Mouse (Mus musculus): ENCODE measurements around the gene Gapt.
"Not testable (repeated sequence)": the region's sequence is repeated elsewhere in the genome, so short reads cannot be mapped to it uniquely, and the experiment has no call there.

The Gapt gene

DNA sequence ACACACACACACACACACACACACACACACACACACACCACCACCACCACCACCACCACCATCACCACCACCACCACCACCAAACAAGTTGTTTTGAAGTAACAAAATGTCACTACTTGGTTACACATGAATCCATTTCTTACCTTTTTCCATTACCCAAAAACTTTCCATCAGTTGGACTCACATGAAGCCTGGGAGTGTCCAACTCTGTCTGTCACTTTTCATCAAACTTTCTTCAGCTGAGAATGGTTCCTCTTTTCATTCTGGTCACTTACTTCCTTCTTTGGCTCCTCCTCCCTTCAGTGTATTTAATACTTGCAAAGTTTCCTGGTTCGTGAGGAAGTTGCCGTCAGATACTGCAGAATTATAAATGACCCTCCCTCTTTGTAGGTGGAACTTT lies at the start of gene Gapt:
Gene Gapt (minus strand): TSS at position 259 of the 400 bp plus-strand sequence.
- no peak for DNase-seq (ENCODE audit: low spot score)

DNA sequence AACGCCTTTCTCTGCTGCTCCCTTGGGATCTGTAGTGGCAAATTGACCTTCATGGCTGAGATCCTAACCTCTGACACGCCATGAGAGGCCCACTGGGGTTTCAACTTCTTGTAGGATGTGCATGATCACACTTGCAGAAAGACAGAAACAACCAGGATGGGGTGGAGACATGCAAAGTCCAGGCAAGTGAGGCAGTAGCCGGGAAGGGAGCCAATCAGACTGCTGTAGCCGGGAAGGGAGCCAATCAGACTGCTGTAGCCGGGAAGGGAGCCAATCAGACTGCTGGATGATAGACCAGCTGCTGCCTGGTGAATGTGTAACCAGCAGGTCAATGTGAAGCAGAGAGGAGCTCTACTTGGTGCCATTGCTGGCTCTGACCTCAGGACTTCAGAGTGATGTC lies 49.2 kb upstream of the Gapt start:
- peak; percentile 37 for DNase-seq (ENCODE audit: low spot score)

DNA sequence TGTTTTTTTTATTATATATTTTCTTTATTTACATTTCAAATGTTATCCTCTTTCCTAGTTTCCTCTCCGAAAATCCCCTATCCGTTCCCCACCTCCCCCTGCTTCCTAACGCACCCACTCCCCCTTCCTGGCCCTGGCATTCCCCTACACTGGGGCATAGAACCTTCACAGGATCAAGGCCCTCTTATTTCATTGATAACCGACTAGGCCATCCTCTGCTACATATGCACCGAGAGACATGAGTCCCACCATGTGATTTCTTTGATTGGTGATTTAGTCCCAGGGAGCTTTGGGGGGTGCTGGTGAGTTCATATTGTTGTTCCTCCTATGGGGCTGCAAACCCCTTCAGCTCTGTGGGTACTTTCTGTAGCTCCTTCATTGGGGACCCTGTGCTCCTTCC lies 47.7 kb upstream of the Gapt start:
- not testable (repeated sequence) for DNase-seq (ENCODE audit: low spot score)

DNA sequence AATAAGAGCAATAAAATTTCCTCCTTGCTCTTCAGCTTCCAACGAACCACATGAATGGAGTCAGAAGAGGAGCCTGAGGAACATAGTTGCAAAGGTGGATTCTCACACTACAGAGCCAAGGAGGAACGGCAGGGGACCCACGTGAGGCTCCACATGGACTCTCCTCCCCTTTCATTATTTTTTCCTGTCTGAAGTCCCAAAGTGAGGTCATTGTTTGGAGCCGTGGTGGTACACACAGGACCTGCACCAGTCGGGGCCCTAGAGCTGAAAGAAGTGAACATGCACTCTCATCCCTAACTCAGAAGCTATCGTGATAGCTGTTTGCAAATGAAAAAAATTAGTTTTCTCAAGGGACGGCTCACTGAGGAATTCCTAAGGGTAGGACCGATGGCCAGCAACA lies 47.1 kb upstream of the Gapt start:
- no peak for DNase-seq (ENCODE audit: low spot score)

DNA sequence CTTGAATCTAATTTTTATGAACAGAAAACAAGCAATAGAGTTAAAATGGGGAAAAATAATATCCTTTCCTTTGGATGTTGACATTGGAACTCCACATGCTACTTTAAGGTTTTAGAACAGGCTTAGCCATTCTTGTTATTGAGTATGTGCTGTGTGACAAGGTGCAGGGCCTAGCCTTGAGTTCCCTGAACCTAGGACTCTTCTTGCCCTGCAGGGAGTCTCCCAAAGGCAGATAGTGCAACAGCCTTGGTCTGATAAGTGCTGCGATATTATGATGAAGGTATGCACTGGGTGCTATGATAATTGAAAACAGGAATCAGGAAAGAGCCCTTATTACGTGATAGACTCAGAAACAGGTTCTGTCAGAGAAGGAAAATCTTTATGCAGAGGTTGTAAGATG lies 44.9 kb upstream of the Gapt start:
- no peak for DNase-seq (ENCODE audit: low spot score)

DNA sequence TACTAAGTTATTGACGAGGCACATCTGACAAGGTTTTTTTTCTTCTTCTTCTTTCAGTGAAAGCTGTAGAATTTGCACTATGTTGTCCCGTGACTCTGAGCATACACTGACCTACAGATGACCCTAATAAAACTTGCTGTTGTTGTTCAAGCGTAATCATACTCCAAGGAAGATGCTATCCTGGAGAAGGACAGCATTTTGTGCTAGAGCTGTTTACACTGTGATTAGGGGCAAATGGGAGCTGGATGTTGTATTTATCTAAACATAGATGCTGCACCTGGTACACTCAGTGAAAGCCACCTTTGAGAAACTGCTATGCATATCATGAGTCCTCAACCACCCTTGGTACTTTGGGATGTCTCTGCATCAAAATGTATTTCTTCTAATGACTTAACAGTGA lies 44.4 kb upstream of the Gapt start:
- DNase-seq (ENCODE audit: low spot score): no peak

DNA sequence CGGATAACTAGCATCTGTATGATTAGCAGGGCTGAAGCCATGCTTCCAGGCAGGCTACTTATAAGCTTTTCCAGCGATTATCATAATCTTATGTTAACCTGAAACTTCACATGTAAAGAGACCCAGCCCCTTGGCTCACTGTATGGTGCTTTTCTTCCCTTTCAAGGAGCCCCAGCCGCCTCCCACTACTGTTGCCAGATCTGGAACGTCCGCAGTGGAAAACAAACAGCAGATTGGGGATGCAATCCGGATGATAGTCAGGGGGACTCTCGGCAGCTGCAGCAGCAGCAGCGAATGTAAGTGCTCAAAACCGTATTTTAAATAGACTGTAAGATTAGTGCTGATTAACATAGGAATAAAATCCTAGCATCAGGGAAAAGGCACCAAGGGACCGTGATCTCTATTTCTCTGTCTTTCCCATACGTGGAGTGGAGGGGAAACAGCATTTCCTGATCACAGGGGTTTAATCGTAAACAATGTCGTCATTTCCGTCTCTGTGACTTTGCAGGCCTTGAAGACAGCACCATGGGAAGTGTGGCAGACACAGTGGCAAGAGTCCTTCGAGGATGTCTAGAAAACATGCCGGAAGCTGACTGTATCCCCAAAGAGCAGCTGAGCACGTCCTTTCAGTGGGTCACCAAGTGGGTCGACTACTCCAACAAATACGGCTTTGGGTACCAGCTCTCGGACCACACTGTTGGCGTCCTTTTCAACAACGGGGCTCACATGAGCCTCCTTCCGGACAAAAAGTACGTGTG lies 41.7 kb upstream of the Gapt start:
- DNase-seq (ENCODE audit: low spot score): no peak

DNA sequence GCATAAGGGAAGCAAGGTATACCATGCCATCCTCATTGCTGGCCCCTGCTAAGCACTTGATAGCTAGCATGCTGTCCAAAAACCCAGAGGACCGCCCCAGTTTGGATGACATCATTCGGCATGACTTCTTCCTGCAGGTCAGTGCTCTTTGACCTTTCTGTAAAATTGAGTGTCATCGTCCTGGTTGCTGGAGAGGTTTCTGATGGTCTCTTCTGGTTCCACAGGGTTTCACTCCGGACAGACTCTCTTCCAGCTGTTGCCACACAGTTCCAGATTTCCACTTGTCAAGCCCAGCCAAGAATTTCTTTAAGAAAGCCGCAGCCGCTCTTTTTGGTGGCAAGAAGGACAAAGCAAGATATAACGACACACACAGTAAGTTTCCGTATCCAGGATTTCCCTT lies 40.8 kb upstream of the Gapt start:
- DNase-seq (ENCODE audit: low spot score): no peak

DNA sequence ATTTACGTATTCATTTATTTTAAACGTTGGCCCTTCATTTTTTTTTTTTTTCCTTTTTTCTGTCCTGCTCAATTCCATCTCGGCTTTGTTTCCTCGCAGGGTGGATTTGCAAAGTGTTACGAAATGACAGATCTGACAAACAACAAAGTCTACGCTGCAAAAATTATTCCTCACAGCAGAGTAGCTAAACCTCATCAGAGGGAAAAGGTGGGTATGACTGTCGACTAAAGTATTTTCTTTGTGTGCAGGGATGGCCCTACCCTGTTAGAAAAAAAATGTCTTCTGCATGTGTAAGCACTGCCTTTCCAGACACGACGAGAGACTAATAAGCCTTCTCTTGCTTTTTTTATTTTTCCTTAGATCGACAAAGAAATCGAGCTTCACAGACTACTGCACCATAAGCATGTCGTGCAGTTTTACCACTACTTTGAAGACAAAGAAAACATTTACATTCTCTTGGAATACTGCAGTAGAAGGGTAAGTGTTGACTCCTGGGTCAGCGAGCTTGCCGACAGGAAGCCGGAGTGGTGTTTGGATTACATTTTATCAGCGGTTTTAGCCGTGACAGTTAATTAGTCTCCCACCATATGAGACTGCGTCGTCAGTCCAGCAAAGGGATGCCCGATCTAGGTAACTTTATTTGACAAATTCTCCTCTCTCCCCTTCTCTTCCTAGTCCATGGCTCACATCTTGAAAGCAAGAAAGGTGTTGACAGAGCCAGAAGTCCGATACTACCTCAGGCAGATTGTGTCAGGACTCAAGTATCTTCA lies 39.1 kb upstream of the Gapt start:
- no peak for DNase-seq (ENCODE audit: low spot score)

DNA sequence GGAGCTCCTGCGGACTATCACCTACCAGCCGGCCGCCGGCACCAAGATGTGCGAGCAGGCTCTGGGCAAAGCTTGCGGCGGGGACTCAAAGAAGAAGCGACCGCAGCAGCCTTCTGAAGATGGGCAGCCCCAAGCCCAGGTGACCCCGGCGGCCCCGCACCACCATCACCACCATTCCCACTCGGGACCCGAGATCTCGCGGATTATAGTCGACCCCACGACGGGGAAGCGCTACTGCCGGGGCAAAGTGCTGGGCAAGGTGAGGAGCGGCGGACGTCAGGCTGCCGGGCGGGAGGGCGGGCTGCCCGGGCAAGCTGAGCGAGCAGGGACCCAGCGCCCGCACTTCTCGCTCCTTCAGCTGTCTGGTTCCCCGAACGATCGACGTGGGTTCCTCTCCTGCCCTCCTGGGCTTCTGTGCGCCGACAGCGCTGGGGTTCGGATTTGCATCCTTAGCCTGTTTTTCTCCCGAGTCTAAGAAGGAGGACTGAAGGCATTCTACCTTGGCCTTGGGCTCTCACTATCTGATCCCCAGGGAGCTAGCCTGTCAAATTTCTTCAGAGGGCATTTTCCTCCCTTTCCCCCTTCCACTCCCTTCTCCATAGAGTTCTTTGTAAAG lies 38.3 kb upstream of the Gapt start:
- no peak for DNase-seq (ENCODE audit: low spot score)

DNA sequence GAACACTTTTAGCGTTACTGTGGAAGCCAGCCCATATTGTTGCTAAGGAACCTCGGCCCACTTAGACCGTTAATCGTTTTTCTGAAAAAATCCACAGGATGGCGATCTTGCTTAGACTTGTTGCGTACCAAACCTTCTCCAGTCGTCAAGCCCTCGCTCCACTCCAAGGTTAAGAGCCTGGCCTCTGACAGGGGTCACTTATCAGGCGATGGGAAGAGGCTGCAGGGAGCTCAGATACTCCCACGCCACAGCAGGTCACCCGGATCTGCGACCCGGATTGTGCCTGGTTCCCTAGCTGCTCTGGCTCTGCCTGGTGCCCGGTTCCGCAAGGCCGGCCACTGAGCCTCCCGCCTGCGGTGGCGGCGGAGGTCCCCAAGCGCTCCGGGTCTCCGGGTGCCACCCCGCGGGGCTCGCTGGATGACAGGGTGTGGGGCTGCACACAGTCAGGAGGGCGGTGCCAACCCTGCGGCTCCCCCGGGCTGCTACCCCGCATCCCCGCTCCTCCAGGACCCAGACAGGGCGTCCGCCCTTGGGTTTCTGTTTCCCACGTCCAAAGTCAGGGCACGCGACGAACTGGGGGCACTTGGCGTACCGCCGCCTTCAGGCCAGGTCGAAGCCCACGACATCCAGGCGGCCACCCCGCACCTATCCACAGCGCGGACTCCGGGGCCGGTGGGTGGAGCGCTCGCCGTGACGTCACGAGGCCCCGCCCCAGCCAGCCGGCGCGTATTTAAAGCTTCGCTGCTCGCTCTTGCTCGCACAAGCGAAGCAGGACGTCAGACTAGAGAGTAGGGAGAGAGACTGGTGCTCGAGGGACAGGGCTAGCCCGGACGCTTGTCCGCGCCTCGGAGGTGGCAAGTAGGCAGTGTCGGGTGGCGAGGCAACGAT lies 37.5 kb upstream of the Gapt start, which contains the start of gene Plk2:
Gene Plk2 (plus strand): TSS at position 756 of the 888 bp plus-strand sequence.
- peak; percentile 86 for DNase-seq (ENCODE audit: low spot score)

DNA sequence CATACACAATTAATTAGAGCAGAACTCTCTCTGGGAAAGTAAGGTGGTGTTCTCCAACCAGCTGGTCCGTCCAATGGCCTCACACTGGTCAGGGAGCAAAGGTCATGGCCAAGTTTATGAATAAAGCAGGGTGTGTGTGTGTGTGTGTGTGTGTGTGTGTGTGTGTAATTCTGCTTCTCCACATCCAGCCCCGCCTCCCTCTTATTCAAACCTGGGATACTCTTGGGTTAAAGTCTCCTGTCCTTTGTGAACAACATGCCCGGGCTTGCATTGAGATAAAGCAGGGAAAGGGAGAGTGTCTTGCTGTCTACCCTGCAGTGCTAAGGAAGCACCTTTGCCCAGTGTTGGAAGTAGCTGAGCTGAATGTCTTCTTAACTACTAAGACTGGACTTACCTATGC lies 35.6 kb upstream of the Gapt start:
- no peak for DNase-seq (ENCODE audit: low spot score)

DNA sequence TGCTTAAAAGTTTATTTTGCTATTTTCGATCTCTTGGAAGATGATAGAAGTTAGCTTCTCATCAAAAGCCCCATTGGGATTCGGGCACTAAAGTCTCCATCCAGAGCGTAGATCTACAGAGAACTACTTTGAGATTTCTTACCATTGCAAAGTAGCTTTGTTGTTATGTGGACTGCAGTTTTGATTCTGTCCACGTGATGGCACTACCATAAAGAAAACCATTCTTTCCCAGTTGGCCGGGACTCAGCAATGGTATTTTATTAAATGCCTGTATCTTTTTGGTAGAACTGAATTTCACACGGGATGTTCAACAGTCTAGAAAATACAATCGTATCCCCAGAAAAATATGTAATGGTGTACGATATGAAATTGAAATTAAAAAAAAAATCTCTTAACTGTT lies 35.2 kb upstream of the Gapt start:
- DNase-seq (ENCODE audit: low spot score): peak; percentile 77

DNA sequence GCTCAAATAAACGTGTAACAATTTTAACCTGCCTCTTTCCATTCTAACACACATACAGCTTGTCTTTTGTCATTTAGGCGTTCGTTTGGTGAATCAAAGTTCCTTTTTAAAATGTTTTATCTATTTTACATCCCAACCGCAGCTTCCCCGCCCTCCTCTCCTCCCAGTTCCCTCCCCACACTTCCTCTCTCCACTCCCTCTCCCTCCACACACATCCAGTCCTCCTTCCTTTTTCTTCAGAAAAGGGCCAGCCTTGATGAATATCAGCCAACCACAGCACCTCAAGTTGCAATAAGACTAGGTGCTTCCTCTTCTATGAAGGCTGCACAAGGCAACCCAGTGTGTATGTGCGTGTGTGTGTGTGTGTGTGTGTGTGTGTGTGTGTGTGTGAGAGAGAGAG lies 27.5 kb upstream of the Gapt start:
- DNase-seq (ENCODE audit: low spot score): no peak

DNA sequence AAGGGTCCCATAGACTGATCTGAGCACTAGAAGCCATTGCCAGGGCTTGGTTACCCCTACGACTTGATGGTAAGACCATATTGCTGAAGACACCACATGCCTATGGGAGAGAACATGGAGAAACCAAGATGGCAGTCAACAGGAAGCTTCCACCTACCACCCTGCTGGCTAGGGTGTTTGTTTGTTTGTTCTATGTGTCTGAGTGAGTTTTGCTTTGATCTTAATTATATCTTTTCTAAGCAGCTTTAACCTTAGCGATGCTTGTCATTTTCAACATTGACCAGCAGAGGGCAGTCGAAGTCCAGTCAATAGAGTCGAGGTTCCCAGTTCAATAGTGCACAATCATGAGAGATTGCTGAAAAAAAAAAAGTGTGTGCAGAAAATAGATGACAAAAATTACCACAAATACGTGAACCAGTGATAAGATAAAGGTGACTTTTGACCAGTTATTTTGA lies 25.5 kb upstream of the Gapt start:
- DNase-seq (ENCODE audit: low spot score): peak; percentile 43

DNA sequence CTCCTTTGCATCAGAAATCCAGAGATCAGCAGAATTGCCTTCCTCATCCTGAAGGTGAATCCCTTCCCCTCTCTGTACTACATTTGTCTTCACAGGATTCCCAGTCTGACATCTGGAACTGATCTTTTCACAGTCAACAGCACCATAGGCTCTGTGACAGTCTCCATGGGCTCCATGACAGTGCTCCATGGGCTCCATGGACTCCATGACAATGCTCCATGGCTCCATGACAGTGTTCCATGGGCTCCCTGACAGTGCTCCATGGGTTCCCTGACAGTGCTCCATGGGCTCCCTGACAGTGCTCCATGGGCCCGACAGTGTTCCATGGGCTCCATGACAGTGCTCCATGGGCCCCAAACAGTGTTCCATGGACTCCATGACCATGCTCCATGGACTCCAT lies 12.7 kb upstream of the Gapt start:
- DNase-seq (ENCODE audit: low spot score): no peak

DNA sequence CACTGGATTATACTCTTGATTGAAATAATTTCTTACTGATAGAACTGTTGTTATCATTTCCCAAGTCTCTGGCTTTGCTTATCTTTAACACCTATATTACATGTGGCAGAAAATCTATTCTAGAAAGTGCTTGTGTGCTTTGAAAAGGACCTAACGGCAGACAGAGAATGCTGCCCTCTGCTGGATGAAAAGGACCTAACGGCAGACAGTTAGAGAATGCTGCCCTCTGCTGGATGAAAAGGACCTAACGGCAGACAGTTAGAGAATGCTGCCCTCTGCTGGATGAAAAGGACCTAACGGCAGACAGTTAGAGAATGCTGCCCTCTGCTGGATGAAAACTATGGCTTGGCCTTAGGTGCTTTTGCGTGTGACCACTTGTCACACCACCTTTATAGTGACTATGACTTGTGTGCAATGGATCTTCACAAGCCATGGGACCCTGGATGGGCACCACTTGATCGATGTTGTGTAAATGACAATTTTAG lies 11.6 kb upstream of the Gapt start:
- peak; percentile 21 for DNase-seq (ENCODE audit: low spot score)

DNA sequence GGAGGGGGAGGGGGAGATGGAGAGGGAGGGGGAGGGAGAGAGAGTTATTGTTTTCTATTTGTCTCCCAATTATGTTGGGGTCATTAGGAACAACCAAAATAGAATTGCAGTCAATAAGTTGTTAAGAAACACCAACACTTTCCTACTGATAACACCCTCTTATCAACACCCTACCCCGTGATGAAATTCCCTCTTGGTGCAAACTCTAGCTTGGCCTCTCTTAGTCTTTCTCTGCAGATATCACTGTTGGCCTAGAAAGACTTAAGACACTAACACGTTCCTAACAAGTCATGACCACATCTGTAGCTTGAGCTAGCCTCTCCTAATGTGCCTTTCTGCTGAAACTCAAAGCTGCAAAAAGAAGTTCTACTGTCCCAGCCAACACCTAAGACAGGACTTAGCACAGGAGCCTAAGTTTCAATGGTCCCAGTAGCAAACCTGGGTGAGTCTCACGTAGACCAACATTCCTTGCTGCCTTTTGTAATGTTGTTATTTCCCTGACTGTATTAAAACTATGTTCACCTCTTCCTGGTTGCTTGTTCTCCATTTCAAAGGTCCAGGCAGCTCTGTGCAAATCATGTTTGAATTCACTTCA lies 11.1 kb upstream of the Gapt start:
- no peak for DNase-seq (ENCODE audit: low spot score)

DNA sequence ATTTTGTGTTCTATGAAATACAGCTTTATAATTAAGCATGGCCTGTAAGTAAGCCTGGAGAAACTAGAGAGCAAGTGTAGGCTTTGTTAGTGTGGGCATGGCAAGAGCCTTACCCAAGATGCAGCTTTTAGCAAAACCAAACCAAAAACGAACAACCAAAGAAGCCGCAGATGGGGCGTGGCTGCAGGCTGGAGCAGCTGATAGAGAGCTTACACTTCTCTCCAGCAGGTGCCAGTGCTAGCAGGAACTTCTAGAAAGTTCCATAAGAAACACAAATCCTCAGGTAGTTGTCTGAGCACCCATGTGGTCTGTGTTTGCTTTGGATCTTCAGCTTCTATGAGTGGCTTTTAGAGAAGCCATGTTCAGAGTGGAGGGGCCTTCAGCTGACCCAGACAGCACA lies 9.5 kb upstream of the Gapt start:
- DNase-seq (ENCODE audit: low spot score): no peak

DNA sequence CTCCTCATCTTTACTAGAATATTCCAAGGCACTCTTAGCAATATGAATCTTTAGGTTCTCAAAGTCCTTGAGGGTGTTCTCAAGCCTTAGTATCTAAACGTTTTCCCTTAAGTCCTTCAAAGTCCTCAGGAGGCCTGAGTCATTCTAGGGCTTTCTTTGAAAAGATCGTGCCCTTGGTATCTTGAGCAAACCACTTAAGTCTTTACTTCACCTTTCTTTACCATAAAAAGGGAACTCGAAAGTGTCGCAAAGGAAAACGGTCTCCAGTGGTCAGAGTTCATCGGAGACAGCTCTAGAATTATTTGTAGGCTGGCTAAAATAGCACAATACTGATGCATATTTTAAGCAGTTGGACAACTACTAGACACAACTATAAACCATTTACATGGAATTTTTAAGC lies 6.7 kb upstream of the Gapt start:
- no peak for DNase-seq (ENCODE audit: low spot score)

DNA sequence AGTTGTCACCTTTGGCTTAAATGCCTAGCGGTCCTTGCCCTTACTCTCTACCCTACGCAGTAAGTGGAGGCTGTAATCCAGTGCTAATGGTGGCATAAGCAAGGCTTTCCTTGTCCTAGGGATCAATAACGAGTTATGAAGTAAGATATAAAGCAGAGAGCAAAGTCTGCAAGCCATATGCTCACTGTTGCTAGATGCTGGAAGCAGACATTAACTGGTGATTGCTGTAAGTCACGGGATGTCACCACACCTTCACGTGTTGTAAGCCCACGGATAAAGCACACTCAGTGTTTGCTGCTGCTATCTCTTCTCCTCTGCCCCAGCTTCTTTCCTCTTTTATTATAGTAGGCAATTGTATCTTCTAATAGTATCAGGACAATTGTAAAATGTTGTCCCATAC lies 5.9 kb downstream of the Gapt start:
- DNase-seq (ENCODE audit: low spot score): no peak
